Mouse (Mus musculus) G1E-ER4 (cell line): ENCODE data around the gene Scrn3. TPM values are rescaled to one million over a fixed set of nuclear protein-coding genes. Genes with fewer than 3 reads are reported as not detected.

Experiments used
- GATA1 ChIP-seq: IDR thresholded peaks from one replicate; pipeline ENCODE4 v1.8.0; 2012; ENCODE audit warnings: low read length, inconsistent platforms
- polyA plus RNA-seq: library from polyadenylated mRNA; stranded (reverse); fragments of >175 nt; gene quantifications from 2 replicates; pipeline ENCODE4 v1.2.3, GENCODE M21; 2012

Scrn3 gene
- polyA plus RNA-seq, 1 experiment, result 0.87 TPM

DNA sequence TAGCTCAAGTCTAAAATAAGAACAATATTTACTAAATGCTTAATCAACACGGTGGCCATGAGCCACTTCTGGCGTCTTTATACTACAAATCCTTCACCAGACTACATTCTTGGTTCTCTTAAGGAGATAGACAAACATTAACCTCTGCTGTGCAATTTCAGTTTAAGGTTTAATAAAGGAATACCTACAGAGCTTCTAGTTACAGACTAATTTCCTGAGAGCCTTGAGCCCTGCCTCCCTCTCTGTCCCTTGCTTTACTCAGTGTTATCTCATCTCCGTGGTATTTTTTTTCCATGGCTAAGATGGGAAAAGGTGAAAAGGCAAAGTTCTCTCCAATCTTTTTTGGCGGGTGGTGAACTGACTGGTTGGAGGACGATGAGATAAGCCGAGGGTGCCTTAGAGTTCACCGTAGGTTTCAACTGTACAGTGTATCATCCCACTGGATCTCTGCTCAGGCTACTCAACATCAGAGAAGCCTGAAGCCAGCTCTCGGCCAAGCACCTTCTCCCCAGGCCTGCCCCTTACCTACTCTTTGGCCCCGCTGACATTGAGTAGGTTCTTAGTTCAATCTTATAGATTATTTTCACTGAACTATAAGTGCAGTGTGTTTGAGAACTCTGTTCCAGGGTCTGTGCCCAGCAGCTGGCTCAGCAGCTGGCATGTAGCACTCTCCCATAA is 68.0 kb downstream of the Scrn3 start:
- TF ChIP-seq GATA1, result no peak

DNA sequence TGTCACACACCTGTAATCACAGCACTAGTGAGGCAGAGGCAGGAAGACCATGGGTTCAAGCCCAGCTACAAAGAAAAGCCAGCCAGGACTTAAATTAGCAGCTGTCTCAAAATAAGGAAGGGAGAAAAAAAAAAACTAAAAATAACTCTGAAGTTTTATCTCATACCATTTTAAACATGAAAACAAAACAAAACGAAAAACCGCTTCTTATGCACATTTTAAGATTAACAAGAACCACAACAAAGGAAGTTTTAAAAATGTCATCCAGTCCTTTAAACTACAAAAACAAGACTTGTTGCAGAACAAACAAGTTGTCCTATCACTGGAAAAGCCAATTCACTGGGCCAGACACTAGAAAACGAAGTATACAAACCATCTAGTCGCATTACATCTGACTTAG is 72.8 kb downstream of the Scrn3 start:
- no peak for TF ChIP-seq GATA1

DNA sequence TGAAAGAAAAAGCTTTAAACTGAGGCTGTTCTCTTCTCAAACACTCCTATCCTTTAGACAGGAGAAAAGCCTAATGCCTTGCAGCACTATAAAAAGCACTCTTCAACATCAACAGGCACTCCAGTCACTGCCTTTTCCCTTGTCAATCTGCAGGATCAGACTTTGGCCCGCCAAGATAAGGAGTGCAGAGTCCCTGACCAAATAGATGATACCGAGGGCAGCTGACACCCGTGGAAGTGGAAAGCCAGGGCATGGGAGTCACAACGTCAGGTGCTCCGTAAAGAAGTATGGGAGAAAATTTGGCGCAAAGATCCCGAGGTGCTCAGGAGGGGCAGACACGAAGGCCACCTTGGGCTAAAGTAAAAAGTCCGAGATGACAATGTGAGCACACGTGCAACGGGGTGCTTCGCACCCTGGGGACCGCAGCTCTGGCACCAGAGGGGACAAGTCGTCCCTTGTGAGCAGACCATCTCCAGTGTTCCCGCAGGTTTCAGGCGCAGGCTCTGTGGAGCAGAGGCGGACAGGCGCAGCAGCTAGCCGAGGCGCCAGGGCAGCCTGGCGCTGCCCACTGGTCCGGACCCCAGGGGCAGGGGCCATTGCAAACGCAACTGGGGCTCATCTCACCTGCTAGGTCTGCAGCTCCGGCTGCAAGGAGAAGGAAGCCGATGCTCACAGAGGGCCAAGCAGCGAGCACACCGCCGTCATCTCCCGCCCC is 73.4 kb downstream of the Scrn3 start:
- no peak for TF ChIP-seq GATA1

DNA sequence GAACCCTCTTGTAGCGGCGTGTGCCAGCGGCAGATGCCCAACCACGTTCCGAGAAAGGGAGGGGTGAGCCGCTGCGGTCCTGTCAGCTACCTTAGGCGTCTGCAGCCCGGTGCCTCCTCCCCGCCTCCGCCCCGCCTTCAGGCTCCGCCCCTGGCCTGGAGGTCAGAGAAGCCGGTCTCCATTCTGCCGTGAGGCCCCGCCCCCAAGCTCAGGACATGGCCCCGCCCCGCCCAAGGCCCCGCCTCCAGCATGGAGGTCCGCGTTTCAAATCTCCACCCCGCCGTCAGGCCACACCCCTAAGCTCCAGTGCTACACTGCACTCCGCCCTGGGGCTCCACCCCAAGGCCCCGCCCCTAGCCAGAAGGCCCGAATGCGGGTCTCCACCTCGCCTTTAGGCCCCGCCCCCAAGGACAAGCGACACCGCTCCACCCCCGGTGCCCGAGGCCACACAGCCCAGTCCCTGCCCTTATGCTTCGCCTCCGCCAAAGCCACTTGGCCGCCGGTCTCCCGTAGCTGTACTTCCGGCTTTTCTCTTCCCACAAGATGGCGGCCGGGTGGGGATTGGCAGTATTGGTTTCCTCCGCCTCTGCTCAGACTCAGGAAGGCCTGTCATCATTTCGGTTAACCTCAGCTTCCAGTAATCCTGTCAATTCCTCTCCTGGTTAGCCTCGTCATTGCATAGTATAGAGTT is 74.1 kb downstream of the Scrn3 start, which contains the start of gene Gpr155:
Gene Gpr155 (minus strand): TSS at position 217 of the 691 bp plus-strand sequence.
- no peak for TF ChIP-seq GATA1

Other genes starting within 250 kb of the Scrn3 start
- 54.2 and 56.6 TPM in 2 replicates for gene Ola1, start 93.7 kb upstream of the Scrn3 start, polyA plus RNA-seq
- not detected in 2 replicates for gene Sp9, start 40.7 kb upstream of the Scrn3 start, polyA plus RNA-seq
- 12.6 and 17.2 TPM in 2 replicates for gene Cir1, start 100 bp downstream of the Scrn3 start, polyA plus RNA-seq
- gene Gpr155, start 74.0 kb downstream of the Scrn3 start, polyA plus RNA-seq, result 0.85 TPM in 2 replicates
- 0.16 and 0.17 TPM in 2 replicates for gene Wipf1, start 217.1 kb downstream of the Scrn3 start, polyA plus RNA-seq